Mouse (Mus musculus) heart, adult 2 months (tissue): ENCODE data around the gene Fbxw5.

Source experiments
- CTCF ChIP-seq: fragments of 200-600 bp; IDR thresholded peaks from 2 replicates; pipeline ENCODE4 v1.8.1; 2022; ENCODE audit warnings: antibody characterized with exemption, mild to moderate bottlenecking, moderate library complexity
- EP300 ChIP-seq: fragments of 200-500 bp; IDR thresholded peaks from 2 replicates; pipeline ENCODE4 v1.6.1; 2011; ENCODE audit warnings: low read depth, low read length, control low read depth; ENCODE audit not compliant: insufficient read depth
- POLR2A ChIP-seq: fragments of 200-500 bp; IDR thresholded peaks from 2 replicates; pipeline ENCODE4 v1.6.1; 2011; ENCODE audit warnings: mild to moderate bottlenecking, low read depth, low read length, control low read depth; ENCODE audit not compliant: insufficient read depth

- TF ChIP-seq POLR2A (no peak), CTCF (no peak), EP300 (no peak)
Measured at GRCm38 (mm10) chr2:25472550-25472949, 28.0 kb upstream of the Fbxw5 start.
